Mouse (Mus musculus): ENCODE results near the gene Fchsd2.

DNA sequence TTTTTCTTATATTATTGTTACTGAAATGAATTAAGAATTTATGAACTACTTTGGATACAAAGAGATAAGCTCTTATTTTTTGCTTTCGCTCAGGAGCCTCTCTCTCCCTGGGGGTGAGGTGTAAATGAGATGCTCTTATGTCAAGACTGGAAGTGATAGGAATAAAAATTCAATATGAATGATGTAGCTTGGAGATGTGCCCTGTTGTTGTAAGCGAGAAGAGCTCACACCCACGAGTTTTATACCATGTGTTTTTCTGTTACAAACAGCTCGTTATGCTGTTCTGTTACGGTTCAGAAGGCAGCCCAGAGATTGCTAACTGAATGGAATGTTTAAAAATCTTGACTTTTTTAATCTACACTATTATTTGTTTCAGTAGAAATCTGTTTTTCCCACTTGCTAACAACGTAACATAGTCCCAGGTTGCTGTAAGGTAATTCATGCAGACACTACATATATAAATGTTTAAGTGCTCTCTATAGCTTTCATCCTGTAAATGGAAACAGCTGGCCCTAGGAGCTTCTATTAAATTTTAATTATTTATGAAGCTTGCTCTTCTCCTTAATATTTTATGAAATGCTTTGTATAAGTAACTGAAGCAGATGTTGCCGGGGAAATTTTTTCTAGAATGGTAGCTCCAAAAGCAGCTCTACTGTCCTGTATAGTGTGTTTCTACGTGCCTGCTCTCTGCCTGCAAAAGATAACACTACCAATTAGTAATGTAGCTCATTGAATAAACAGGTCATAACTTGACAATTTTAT, 144.2 kb downstream of the Fchsd2 start:
- TF ChIP-seq CTCF (IDR thresholded peaks at IDR 0.05; ENCODE audit: low read depth, low read length), result no peak
- TF ChIP-seq POLR2A (IDR thresholded peaks at IDR 0.05; ENCODE audit: insufficient read depth, low read length), result no peak
